Mouse (Mus musculus) hematopoietic stem cell, adult 5-6 weeks (primary cell): ENCODE data around the gene Elovl6. TPM values are rescaled to one million over a fixed set of nuclear protein-coding genes. Genes with fewer than 3 reads are reported as not detected.

Experiments used
- ATAC-seq, 2 experiments: fragments of 125-278 bp in 1 of 2; replicated peaks in 1 of 2; 2 replicates each; pipeline ENCODE4 v1.8.0; 2016 to 2017; ENCODE audit warnings: inconsistent platforms in 2 of 2, mild to moderate bottlenecking in 2 of 2, moderate number of reproducible peaks in 2 of 2, low read depth in 1 of 2, moderate TSS enrichment in 1 of 2; ENCODE audit not compliant: low FRiP score in 2 of 2, poor library complexity in 2 of 2, severe bottlenecking in 2 of 2, insufficient read depth in 1 of 2, low TSS enrichment in 1 of 2
- total RNA-seq: library from RNA; stranded (forward); fragments of 172-1452, 232-1000 nt; gene quantifications from 2 replicates; pipeline ENCODE4 v1.2.3, GENCODE M21; 2017

The Elovl6 gene
- total RNA-seq, 1 experiment from 2014 or later = 24.1 TPM

DNA sequence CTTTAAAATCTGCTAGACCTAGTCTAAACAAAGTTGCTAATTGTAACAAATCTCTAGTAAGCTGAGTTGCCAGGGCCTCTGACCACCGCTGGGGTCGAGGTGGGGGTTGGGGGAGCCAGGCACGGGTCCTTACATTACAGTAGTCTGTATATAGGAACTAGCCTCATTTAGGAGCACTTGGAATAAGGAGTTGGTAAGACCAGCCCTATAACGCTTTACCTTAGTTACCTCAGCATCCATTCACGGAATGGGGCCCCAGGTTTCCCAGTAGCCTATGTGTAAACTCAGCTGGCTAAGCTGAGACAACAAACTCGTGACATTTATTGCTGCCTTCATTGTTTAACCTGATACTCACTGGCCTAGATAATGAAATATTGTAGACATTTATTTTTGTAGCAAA is 3.3 kb downstream of the Elovl6 start:
- ATAC-seq = no peak

GRCm38 (mm10) chr3:129536109-129536508 is 4.0 kb downstream of the Elovl6 start:
- peak; percentile 91 to 92 for ATAC-seq

DNA sequence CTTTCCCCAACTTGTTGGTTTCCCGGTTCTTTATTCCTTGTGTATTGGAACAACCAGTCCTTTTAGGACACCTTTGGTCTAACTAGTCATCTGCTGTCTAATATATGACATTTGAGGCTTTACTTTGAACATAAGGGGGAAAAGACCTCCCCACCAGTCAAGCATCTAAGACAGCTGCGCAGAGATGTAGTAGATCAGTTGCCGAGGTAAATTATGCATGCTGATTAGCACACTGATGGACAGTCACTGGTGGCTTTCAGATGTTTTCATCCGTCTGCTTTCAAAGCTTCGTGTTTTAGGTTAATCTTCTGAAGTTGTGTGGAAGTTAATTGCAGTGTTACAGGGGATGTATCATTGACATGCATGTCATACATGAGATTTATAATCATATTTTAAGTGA is 5.8 kb downstream of the Elovl6 start:
- no peak for ATAC-seq

DNA sequence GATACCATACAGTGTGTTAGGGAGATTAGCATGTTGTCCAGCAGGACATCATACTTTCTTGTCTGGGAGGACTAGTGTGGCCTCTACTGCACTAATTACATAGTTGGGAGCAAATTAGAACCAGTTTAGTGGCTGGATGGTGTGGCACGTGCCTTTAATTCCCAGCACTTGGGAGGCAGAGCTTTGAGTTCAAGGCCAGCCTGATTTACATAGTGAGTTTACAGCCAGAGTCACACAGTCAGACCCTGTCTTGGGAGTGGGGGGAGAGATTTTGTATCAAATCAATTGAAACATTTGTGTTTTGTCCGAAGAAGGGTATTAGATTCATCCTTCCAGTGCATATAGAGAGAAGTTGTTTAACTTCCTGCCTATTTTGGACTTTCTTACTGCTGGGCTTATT is 8.7 kb downstream of the Elovl6 start:
- no peak for ATAC-seq

- no peak for ATAC-seq
These were observed 9.3 kb downstream of the Elovl6 start for GRCm38 (mm10) chr3:129541456-129541855.

DNA sequence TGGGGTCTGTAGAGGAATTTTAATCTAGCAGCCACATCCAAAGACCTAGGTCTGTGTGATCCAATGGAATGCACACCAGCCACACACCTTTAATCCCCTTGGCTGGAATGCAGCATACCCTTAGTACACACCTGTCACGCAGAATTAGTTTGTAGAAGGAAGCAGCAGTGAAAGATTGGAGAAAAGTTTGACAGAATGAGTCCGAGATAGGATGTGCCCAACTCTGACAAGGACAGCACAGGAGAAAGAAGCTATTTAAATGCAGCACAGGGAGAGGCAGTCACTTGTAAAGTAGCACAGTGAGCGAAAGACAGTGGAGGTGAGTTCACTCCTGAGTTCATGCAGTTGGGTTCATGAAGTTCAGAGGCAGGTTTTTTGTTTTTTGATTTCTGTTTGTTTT is 11.2 kb downstream of the Elovl6 start:
- ATAC-seq = no peak

DNA sequence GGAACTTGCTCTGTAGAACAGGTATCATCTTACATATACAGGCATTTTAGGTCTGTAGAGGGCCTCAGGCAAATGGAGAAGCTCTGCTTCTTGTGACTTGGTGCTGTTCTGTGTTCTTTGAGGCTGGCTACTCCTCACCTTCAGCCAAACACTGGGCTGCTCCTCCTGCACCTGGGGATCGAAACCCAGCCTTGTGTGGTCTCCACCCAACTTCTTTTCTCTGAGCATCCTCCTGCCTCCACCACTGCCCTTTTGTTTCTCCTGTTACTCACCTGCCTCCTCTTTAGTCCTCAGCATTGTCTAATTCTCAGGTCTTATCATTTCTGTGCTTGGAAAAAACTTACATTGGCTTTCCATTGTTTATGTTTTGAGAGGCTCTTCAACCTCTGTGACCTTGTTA is 12.1 kb downstream of the Elovl6 start:
- no peak for ATAC-seq

DNA sequence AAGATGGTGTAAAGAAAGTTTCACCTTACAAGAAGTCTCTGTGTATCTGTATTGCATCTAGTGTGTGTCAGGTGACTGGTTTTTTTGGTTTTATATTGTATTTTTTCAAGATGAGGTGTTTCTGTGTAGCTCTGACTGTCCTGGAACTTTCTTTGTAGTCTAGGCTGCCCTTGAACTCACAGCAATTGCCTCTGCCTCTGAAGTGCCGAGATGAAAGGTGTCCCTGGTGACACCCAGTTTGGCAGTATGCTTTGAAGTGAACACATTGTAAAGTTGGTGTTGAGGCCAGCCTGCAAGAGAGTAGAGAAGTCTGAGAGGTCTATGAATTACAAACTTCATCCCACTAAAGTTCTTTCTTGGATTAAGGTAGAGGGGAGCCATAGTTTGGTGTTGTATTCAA is 13.1 kb downstream of the Elovl6 start:
- no peak for ATAC-seq

GRCm38 (mm10) chr3:129545801-129546200 is 13.6 kb downstream of the Elovl6 start:
- ATAC-seq = no peak

- ATAC-seq = no peak
These were observed 15.8 kb downstream of the Elovl6 start for GRCm38 (mm10) chr3:129547837-129548435.

- ATAC-seq = no peak
These were observed 16.6 kb downstream of the Elovl6 start for GRCm38 (mm10) chr3:129548760-129549159.

DNA sequence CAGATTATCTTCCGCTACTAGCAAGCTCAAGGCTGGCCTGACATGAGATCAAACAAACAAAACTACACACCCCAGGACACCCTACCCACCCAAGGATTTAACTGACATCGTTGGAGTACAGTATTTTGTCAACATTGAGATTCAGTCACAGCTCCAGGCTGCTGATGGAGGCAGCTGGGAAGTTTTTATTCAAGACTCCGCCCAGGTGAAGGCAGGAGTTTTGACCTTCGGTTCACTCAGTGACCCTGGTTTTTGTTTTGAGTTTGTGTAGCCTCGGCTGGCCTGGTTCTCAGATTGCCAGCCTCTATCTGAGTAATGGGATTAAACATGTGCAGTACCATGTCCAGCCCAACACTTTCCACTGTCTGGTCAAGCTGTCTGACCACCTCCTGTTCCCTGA is 17.4 kb downstream of the Elovl6 start:
- ATAC-seq = no peak

DNA sequence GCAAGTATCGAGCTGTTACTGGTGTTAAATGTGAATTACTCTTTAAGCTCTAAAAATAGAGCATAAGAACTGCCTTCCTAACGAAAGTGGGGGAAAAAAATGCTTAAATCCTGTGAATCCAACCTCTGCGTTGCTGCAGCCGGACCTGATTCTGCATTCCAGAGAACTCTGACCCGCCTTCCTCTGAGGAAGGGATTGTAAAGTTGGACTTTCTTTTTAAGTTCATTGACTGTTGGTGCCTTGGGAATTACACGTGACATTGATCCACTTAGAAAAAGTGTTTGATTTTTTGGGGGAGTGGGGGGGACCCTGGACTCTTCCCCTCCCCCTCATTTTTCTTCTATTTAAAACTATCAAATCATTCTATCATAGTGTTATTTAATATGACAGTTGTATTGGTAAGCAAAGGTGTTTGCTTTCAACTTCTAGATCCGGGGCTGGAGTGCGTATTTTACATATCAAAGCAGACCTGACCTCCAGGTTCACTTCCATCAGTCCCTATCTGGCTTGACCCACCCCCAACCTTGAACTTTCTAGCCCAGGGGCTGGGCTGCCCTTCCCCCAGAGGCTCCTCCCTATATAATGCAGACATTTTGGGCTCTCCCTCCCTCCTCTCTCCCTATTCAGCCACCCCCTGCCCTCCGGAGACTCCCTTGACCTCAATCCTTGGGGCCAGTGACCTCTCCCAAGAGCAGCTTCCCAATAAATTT is 19.6 kb downstream of the Elovl6 start:
- no peak for ATAC-seq

- peak; percentile 29 to 39; a peak in 2 of 4 replicates for ATAC-seq
These were observed 20.2 kb downstream of the Elovl6 start for GRCm38 (mm10) chr3:129552370-129552769.

DNA sequence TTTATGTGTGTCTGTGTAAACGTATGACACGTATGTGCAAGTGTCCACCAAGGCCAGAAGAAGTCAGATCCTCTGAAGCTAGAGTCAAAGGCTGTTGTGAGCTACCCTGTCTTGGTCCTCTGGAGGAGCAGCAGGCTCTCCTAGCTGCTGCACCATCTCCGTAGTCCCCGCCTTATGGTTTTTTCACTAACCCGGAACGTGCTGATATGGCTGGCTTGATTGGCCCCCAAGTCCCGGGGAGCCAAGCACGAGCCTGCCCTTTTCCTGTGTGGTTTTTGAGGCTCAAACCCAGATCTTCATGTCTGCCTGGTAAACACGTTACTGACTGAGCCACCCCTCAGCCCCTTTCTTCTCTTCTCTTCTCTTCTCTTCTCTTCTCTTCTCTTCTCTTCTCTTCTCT is 21.0 kb downstream of the Elovl6 start:
- peak; percentile 94 to 97 for ATAC-seq

- no peak for ATAC-seq
These were observed 21.5 kb downstream of the Elovl6 start for GRCm38 (mm10) chr3:129553661-129554060.

- ATAC-seq = no peak
These were observed 22.3 kb downstream of the Elovl6 start for GRCm38 (mm10) chr3:129554436-129554835.

DNA sequence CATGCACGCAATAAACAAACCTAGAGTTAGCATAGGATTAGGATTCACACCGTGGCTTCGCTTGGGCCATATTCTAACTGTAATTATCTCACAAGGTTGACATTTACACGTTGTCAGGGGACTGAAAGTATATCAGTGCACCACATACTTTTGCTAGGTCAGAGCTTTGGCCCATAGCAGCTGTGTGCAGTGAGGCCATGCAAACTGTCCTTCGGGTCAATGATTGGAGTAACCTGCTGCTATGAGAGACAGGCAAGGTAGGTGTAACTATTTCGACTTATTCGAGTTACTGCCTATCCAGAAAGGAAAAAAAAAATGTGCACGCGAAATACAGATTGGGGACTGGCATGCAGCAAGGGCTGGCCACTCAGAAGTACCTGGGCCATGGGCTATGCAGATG is 24.9 kb downstream of the Elovl6 start:
- ATAC-seq = no peak

DNA sequence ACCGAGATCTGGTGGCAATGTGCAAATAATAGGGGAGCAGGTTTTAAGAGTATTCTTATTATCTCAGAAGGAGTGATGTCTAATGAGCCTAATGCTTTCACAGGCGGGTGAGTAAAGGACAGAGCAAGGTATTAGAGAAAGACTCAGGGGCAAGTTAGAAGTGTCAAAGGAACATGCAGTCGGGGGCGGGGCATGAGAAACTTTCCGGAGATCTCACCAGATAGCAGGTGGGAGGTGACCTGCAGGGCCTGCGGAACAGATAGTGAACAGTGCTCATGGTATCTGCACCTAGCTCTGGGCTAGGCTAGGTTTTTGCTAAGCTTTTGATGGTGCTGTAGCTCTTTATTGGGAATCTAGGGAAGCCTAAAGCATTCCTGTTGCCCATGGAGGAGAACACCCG is 25.4 kb downstream of the Elovl6 start:
- no peak for ATAC-seq
